Mouse (Mus musculus) adrenal gland, postnatal 4 days (tissue): ENCODE results near the gene Pigr. TPM values are rescaled to one million over a fixed set of nuclear protein-coding genes. Genes with fewer than 3 reads are reported as not detected.

Source experiments
- DNase-seq, 2 experiments: peaks; one replicate each; pipeline ENCODE4 v3.0.0; 2021 to 2022; ENCODE audit warnings: low spot score in 2 of 2, mixed read lengths in 2 of 2
- total RNA-seq, 2 experiments: library from RNA; stranded (reverse); gene quantifications; 2 replicates each; pipeline ENCODE4 v1.2.3; 2021

The Pigr gene
- total RNA-seq, 2 experiments from 2014 or later = 0.53 to 1.2 TPM

DNA sequence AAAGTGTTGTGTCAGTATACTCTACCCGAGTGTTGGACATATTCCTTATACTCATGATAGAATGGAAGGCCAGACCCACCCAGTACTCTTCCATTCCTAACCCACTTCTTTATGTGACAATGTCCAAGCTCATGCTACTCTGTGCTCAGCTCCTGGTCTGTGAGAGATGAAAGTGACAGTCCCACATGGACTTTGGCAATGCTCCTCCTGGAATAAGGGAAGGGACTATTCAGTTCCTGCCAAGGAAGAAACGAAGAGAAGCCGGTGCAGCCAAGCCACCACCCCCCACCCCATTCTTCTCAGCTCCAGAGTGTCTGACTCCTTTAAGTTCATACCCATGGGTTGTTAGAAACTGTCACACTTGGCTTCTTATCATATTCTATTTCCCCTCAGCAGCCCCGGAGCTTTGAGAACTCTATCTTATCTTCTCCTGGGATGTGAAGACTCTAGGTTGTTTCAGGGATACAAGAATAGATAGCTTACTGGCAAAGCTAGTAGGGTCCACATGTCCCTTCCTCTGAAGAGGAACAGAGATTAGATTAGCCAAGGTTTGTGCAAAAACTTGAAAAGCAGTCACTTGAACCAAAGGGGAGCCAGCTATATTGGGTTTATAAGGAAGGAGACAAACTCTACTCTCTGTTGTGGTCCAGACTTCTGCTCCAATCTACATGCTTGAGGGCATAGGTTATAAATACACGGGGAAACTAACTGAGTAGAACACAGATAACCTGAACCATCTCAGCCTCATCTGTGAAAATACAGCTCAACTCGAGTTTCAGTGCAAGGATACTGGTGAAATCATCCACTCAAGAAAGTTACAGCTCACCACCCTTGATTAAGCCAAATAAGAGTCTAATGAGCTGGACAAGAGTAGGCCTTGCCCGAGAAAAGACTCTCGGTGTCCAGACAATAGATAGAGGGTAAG is 3.7 kb downstream of the Pigr start:
- no peak for DNase-seq

DNA sequence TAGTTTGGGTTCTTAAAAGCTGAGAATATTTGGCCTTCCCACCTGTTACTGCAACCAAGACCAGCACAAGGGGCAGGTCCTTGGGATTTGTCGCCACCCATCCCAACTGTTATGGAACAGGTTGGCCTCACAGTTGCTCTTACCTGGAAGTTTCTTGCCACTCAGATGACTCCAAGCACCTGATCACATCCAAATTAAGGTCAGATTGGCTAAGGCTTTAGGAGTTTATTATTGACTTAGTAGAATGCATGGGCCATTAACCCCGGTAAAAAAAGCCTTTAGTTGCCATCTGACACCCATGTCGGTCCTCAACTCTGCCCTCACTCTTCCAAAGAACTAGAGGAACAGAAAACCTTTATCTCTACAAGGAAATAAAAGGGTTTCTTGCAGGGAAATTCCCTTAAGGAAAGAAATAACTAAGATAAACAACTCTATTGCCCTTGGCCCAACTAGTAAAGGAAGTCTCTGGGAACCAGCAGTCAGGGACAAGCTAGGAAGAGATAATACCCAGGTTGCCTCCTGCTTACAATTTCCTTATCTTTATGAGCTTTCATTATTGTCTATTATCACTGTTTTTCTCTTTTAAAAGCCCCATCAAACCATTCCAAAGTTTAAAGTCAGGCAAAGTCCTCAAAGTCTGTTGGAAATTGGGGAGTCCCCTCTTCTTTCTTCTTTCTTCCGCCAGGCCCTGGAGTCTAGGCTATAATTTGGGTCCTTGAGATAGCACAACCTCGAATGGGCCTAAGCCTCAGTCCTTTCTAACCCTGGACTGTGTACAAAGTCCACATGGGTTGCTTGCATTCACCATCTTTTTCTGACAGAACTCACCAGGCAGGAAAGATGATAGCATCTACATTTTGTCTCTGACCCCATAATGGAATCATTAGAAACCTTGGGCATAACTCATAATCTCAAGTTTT is 6.0 kb downstream of the Pigr start:
- no peak for DNase-seq

DNA sequence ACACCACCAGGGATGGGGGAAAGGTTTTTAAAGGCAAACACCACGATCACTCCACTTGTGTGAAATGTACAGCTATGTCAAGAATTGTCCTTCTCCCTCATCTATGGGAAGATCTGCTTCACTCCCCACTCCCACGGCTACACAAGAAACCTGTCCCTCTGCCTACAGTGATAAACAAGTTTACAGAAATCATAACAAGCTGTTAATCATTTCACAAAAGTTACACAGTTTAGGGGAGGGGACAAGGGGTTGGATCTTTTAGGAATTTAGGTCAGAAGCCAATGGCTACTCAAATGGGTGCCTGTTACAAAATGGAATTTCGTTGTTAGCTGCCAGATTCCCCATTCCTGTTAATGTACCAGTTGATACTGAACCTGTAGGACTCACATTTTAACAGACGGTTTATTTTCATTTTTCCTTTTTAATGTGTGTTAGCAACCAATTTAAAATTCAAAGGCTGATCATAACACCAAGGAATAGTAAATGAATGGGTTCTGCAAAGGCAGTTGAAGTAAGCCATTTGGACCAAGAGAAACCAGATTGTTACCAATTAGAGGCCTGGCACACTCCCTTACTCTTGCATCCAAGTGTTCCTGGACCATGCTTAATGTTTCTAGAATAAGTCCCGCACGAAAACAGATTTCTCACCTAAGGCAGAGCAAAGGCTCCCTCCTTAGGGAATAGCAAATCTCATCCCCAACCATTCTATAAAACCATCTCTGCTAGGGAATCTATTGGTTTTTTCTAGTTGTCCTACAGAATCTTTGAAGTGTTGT is 8.9 kb downstream of the Pigr start:
- DNase-seq = no peak

DNA sequence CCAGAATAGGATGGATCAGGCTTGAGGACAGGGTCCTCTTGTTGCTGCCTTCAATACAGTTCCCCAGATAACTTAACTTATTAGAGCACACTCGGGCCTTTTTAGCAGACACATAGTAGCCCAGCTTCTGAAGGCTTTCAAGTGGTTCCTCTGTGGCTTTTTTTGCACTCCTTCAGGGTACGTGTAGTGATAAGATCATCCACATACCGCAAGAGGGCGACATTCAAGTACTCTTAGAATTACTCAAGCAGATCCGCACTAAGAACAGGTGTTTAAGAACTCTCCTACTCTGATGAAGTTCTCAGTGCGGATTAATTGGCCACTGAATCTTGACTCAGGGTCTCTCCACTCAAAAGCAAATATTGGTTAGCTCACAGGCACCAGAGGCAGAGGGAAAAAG is 11.8 kb downstream of the Pigr start:
- no peak for DNase-seq

DNA sequence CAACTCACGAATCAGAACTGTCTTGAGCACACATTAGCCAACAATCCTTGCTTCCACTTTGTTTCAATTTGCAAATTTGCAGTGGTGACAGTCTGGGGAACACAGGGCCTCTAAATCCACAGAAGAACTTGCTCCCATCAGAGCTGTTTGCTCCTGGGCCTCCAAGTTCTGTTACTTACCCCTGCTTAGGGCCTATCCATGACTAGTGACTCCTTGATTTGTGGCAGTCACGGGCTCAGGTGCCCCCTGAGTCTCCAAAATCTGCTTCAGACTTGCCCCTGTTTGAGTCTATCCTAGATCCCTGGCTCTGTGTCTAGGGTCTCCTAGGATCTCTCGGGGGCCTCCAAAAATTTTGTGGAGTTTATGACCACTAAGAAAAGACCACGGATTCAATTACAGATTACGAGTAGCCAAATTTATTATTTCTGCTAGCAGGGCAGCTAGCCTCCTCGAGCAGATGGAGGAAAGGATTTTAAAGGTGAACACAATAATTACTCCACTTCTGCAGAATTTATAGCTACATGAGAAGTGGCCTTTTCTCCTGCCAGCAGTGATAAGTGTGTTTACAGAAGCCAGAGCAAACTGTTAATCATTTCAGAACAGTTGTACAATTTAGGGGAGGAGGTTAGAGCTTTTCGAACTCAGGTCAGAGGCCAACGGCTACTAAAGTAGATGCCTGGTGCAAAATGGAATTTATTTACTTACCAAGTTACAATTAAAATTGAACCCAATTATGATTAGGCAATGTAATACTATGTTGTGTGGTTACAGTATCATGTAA is 14.3 kb downstream of the Pigr start:
- no peak for DNase-seq

DNA sequence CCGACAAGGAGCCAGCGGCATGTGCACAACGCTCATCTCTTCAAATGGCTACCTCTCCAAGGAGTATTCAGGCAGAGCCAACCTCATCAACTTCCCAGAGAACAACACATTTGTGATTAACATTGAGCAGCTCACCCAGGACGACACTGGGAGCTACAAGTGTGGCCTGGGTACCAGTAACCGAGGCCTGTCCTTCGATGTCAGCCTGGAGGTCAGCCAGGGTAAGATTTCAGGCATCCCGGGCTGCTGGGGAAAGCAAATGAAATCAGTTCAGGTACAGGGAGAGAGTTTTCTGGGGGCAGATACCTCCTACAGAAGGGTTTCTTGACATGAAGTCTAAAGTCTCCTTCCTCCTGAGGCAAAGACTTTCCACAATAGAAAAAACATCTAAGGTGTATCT is 15.1 kb downstream of the Pigr start:
- DNase-seq = no peak

DNA sequence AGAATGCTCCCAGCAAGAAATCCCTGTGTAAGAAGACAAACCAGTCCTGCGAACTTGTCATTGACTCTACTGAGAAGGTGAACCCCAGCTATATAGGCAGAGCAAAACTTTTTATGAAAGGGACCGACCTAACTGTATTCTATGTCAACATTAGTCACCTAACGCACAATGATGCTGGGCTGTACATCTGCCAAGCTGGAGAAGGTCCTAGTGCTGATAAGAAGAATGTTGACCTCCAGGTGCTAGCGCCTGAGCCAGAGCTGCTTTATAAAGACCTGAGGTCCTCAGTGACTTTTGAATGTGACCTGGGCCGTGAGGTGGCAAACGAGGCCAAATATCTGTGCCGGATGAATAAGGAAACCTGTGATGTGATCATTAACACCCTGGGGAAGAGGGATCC is 18.0 kb downstream of the Pigr start:
- DNase-seq = no peak

DNA sequence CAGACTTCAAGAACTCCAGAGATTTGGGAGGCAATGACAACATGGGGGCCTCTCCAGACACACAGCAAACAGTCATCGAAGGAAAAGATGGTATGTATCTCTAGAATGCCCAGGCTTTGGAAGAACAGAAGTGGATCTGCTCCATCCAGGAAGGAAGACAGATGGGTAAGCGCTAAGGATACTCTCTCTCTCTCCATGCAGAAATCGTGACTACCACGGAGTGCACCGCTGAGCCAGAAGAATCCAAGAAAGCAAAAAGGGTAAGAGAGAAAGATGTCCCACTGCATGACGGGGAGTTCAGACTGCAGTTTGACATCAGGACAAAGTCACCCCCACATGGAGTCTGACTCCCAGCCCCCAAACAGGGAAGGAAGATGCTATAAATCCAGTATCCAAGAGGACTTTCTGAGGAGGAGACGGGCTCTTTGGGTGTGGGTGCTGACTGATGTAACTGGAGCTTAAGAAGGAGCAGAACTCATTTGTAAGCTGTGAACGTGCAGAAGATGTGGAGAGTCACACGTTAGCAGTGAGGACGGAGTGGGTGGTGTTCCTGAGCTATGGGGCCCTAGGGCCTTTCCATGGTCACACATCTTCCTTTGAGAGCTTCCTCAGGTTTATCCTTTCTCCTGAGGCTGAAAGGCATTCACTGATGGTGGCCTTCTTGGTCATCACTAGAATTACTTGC is 23.2 kb downstream of the Pigr start:
- no peak for DNase-seq

DNA sequence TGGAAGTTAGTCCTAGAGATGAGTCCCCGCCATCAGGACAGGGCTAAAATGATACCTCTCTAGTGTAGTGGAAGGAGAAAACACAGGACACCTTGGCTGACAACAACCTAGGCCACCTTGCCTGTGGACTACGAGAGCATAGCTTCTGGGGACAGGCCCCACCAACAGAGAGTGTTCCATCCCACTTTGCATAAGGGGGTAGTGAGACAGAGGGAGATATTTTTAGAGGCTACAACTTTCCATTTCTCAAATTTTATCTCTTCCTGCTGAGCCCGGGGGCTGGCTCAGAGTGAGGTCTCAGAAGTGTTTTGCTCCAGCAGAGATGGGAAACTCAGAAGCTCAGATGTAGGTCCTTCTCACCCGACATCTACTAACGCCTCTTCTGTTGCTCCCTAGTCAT is 23.9 kb downstream of the Pigr start:
- DNase-seq = no peak

DNA sequence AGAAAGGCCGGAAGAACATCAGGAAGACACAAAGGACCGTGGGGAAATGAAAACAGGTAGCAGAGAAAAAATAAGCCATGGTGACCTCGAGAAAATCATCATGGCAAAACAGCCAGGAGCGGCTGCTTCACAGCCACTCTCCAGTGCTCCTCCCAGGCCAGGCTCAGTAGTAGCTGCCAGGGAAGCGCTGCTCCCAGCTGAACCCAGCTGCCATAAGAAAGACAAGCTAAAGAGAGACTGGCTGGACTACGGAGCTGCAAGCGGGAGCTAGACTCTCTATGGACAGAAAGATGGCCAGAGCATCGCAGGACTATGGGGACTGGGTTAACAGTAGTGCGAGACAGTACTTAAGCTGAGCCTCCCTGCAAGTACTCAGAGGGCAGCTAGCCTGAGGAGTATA is 28.3 kb downstream of the Pigr start:
- no peak for DNase-seq

DNA sequence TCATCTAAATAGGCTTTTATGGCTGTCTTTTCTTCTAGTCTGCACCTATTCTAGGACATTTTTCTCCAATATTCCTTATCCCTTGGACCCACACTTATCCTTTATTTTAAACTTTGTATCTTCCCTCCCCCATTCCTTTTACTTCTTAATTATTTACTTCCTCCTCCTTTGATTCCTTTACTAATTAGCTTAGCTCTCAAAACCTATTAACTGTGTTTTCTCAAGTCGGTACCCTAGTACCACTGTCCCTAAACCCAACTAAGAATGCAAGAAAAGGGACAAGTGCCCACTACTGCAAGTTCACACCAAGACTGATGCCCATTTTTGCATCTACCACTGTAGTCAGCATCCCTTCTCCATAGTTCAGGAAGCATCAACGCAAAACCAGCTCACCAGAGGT is 29.2 kb downstream of the Pigr start:
- DNase-seq = no peak

DNA sequence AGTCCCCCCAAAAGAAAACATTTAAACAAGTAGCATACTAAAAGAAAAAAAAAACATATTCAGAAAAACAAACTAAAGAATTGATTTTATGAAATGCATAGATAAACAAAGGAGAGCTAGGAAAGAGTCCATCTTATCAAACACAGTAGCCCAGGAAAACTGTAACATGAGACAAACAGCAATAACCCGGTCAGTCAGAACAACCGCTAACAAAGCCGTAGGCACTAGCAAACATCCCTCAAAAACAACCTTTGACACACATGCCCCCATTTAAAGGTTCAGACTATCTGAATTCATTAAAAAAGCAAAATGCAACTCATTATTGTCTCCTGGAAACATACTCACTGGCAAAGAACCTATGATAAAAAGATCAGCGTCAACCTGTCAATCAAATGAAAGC is 31.0 kb downstream of the Pigr start:
- DNase-seq = no peak

DNA sequence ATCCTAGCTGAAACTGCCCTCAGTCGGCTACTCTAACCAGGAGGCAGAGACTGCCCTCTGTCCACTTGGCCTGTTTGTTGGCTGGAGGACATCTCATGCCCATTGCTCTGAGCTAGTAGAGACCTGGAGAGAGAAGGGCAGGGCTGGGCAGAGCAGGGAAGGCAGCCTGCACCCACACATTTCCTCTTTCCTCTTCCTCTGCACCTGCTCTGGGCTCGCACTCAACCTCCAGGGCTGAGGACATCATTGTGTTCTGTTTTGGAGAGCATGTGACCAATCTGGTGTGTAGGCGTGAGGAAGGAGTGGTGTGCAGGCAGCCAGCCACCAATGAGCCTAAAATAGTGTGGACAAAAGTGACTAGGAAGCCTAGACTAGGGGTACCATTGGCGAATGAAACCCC is 37.8 kb downstream of the Pigr start:
- no peak for DNase-seq

DNA sequence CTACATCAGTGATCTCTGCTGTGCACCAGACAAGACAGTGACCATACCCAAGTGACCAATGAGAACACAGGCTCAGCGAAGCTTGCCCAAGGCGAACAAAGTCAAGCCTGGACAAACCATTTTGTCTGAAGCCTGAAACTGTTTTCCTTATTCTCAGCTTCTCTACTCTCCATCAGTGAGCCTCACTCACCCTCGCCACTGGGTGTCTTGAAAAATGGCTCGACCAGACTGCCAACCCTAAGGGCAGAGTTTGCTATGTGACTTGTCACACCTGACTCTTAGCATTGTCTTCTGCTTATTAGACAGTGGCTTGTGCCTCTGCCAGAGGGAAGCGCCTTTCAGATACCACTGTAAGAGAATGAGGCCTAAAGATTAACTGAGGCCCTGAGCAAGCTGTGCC is 38.3 kb downstream of the Pigr start:
- DNase-seq = no peak

DNA sequence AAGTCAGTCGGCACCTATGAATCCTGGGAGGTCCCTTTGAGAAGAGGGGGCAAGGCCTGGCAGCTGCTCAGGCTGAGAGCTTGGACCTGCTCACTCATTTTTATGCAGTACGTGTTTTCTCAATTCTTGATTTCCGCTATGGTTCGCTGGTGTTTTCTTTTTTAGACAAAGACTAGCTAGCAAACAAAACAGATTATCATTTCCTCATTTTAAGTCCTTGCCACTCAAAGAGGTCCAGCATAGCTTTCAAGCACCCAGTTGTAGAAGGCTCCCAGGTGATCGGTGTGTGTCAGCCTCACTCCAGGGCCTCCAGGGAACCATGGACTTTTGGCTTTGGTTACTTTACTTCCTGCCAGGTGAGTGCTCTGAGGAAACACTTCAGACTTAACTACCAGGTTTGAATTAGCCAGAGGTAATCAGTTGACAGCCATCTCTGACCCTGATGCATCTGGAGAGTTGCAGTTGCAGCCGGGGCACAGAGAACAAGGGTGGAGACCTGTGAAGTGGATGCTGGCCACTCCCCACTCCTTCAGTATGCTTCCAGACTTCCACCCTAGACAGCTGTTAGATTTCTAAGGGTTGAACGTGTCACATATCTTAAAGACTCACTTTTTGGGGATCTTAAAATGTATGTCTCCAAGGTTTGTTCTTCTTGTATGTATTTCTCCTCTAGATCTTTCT is 39.2 kb downstream of the Pigr start, which contains the start of gene Fcmr:
Gene Fcmr (plus strand): TSS at position 129 of the 681 bp plus-strand sequence.
- no peak for DNase-seq

DNA sequence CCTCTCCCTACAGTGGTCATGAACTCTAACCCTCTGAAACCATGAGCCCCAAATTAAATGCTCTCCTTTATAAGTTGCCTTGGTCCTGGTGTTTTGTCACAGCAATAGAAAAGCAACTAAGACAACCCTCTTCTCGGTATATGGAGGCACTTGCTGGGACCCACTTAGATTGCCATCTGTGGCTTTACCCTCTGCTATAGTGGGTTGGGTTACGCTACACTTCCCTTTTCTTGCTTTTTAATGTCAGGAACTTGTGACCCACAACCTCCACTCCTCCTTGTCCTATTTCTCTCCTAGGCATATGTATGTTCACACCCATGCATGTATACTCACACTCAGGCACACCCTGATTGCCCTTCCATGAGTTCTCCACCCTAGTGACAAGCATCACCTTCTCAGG is 46.4 kb downstream of the Pigr start:
- no peak for DNase-seq

DNA sequence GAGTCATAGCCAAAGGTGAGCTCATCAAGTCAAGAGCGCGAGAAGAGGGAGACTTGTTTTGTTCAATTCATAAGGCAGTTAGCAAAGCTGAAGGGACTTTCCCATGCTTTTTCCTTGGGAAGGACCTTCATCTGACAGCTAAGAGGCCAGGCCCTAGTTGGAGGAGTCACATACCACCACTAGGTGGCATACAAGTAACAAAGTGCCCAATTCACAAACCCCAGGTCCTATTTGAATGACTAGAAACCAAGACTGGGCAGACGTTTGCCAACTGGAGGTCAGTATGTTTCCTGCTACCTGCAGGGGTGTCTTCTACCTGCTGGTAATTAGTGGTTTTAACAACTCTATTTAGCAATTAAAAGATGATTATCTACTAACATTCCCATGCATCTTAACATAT is 48.7 kb downstream of the Pigr start:
- DNase-seq = peak in 1 of 2 experiments; percentile 22

DNA sequence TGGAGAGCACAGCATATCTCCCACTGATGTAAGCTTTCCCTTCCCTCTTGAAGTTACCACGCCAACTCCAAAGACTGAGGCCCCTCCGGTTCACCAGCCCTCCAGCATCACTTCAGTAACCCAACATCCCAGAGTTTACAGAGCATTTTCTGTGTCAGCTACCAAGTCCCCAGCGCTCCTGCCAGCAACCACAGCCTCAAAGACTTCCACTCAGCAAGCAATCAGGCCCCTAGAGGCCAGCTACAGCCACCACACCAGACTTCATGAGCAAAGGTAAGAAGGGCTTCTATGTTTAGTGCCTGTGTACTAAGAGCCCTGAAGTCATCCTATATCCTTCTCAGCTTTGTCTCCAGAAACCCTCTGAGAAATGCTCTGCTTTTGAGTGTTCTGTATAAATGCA is 49.4 kb downstream of the Pigr start:
- DNase-seq = no peak

DNA sequence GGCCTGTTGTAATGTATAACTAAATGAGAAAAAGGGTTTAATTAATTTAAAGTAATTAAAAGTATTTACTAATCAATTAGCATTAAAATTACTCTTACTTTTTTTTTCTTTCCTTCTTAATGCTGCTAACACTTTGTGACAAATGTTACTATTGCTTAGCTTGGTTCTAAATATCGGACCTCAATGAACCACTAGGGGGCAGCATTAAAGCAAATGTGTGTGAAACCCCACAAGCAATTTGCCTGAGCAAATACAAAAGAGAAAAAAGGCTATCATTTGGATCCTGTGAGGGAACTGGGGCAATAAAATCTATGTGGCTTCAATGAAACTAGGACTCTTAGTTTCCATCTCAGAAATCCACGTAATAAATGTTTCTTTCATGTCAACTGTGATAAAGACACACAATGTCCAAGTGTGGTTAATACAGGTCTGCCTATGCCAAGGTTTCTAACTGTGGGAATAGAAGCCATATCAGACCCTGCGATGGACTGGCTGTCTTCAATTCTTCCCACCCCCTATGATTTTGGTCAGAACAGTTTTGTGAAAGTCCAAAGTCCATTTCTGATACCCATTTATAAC is 50.5 kb downstream of the Pigr start:
- no peak for DNase-seq
